Mouse (Mus musculus) layer of hippocampus, adult 9-10 months (tissue): ENCODE data around the gene Trmt13.
"Not testable (repeated sequence)": the region's sequence is repeated elsewhere in the genome, so short reads cannot be mapped to it uniquely, and the experiment has no call there.

ENCODE experiments used
- DNase-seq: peaks from one replicate; pipeline ENCODE4 v3.0.0; 2022; ENCODE audit warnings: low spot score

The Trmt13 gene

DNA sequence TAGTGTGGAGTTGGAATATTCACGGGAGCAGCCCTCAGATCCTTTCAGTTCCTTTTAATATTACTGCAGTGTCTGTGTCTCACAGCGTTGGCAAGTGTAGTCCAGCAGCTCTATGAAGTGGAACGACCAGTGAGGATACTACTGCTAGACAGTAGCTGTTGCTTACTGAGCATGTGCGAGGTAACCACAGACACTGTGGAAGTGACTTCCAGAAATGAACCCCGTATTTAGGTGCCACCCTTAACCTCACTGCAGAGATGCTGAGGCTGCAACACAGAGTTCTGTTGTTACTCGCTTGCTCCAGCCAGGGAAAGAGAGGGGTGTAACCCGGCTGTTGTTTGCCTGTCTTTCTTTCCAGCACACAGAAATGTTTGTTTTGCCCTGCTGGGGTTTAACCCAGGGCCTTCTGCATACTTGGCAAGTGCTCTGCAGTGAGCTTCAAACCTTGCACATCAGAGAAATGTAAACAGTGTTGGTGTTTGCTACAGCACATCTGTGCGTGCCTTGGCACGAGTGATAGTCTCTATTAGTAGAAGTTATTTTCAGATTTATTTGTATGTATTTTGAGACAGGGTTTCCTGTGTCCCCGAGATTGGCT is at the start of gene Trmt13:
Gene Trmt13 (minus strand): TSS at position 293 of the 598 bp plus-strand sequence.
- peak; percentile 31 for DNase-seq

DNA sequence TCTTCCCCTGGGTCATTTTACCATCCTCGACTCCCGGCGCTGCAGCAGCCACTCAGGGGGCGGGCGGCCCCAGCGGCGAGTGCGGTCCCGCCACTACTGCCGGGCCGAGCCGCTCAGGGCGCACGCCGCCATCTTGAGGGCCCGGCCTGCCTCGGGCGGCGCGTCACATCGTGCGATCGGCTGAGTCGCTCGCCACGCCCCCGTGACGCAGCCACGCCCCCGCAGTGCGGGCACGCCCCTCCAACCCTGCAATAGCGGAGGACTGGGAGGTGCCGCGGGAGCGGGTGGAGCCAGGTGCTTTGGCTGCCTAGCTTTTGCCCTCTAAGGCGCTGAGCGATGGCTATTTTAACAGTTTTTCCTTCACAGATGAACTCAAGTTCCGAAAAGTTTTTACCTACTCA is 48.1 kb upstream of the Trmt13 start, which contains the start of gene Mfsd14a:
Gene Mfsd14a (minus strand): TSS at position 215 of the 401 bp plus-strand sequence.
- peak; percentile 87 for DNase-seq

- no peak for DNase-seq
These were observed 47.6 kb upstream of the Trmt13 start for GRCm38 (mm10) chr3:116661870-116662414.

DNA sequence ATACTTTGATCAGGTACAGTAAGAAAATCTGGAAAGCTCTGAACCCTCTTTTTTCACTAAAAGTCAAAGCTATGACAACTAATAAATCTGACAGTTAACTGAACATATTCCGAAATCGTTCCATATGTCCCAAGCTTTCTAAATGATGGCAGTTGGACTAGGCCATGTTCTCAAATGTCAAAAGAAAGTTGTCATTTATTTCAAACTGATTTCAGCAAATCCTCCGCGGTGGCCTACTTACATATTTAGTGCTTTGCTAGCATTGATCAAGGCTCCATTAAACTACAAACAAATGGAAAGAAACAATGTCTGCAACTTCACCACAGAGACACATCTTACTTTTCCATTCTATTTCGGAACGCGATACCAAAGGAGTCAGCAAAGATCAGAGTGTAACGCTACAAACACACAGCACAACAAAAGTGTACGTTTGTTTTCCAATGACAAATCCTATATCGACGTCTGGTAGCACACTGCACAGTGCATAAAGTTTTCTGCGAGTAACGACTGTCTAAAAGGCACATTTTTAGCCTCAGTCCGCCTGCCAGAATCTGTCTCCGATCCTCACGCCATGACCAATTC is 47.0 kb upstream of the Trmt13 start:
- no peak for DNase-seq

GRCm38 (mm10) chr3:116659856-116660430 is 45.6 kb upstream of the Trmt13 start:
- DNase-seq = no peak

DNA sequence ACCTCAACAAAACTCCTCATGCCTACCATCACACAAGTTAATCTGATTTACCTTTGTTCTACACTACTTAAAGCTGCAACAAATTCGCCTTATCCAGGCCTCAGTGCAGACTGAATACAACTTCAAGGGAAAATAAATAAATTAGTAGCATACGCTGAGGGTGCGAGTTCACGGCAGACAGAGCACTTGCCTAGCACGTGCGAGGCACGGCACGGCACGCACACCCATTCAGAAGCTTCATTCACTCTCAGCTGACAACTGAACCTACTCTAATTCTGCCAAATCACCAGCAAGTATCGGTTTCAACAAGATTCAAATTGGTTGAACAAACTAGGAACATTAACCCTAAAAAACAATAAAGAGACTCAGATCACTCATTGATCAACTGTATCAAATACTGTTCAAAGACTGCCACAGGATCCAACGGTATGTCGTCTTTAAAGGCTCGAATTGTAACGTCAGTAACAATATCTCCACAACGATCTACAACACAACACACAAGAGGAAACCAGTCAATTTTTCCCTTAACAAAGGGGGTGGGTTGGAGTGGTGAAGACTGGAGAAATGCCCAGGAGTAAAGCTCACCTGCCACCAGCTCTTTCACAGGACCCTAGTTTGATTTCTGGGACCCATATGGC is 44.7 kb upstream of the Trmt13 start:
- no peak for DNase-seq

- DNase-seq = no peak
These were observed 42.0 kb upstream of the Trmt13 start for GRCm38 (mm10) chr3:116656184-116656965.

DNA sequence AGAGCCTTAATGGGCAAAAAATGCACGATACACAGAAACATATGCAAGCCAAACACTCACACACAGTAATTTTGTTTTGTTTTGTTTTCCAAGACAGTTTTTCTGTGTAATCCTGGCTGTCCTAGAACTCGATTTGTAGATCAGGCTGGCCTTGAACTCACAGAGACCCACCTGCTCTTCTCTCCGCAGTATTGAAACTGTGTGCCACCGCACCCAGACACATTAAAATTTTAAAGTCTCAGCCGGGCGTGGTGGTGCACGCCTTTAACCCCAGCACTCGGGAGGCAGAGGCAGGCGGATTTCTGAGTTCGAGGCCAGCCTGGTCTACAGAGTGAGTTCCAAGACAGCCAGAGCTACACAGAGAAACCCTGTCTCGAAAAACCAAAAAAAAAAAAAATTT is 39.7 kb upstream of the Trmt13 start:
- DNase-seq = not testable (repeated sequence)

DNA sequence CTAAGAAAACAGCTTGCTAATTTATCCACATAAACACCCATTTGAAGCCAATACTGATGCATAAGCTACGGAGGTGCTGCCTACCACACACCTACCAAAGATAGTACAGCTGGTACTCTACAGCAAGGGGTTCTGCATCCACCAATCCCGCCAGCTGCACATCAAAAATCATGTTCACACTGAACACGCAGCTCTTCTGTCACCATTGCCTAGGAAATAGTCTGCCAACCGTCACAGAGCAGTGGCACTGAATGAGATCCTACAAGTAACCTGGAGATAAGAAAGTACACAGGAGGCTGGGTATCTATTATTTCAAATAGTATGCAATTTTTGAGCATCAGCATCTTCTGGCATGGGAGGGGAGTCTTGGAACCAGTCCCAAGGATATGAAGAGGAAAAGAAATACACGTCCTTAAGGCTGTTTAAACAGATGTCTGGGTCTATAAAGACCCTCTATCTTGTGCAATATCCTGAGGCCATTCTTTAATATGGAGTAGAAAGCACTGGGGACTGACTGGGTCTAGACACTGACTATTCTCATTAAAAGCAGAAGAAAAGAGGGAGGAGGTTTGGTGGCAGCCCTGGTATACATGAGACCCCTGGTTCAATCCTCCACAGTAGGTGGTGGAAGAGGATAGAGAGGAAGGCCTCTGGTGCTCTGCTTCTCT is 39.0 kb upstream of the Trmt13 start:
- DNase-seq = no peak

DNA sequence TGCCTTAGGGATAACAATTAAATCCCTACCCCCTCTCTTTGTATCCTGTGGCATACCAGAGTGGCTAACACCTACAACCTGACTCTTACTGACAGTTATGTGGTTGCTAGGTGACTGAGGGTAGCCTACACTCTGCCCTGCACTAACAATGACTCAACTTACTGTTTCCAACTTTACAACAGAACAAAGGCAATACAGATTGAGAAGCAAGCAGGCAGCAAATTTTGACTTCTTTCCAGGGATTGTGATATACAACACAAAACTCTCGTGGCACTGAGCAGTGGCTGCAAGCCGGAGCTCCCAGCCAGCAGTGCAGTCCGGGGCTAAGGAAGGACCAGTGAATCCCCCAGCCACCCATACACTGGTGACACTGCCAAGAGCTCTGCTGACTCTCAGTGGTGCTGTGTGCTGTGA is 37.7 kb upstream of the Trmt13 start:
- no peak for DNase-seq

DNA sequence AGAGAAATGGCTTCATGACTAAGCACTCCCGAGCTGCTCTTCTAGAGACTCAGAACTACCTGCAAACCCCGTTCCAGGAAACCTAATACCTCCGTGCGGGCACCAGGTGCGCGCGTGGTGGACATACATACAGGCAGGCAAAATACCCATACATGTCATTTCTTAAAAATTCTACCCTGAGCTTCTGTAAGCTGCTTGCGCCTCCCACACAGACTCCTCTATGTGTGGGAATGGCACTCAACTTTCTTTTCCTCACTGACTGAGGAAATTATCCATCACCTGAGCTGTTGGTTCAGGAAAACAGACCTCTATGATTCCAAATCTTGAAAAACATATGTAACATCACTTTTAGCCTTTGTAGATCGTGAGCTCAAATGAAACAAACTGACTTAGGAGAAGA is 36.3 kb upstream of the Trmt13 start:
- DNase-seq = no peak

GRCm38 (mm10) chr3:116648805-116649204 is 34.4 kb upstream of the Trmt13 start:
- no peak for DNase-seq

- no peak for DNase-seq
These were observed 32.0 kb upstream of the Trmt13 start for GRCm38 (mm10) chr3:116646387-116646786.

- DNase-seq = no peak
These were observed 28.0 kb upstream of the Trmt13 start for GRCm38 (mm10) chr3:116642373-116642772.

GRCm38 (mm10) chr3:116641811-116642371 is 27.5 kb upstream of the Trmt13 start:
- no peak for DNase-seq

DNA sequence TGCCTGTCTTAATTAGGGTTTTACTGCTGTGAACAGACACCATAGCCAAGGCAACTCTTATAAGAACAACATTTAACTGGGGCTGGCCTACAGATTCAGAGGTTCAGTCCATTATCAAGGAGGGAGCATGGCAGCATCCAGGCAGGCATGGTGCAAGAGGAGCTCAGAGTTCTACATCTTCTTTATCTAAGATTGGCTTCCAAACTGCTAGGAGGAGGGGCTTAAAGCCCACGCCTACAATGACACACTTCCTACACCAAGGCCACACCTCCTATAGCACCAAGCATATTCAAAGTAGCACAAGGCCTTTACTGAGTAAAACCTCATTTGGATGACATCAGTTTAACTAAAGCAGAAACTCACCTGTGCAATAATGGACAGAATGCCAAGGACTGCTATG is 25.6 kb upstream of the Trmt13 start:
- DNase-seq = no peak

- DNase-seq = no peak
These were observed 24.2 kb upstream of the Trmt13 start for GRCm38 (mm10) chr3:116638572-116638971.

GRCm38 (mm10) chr3:116637693-116638476 is 23.5 kb upstream of the Trmt13 start:
- no peak for DNase-seq

DNA sequence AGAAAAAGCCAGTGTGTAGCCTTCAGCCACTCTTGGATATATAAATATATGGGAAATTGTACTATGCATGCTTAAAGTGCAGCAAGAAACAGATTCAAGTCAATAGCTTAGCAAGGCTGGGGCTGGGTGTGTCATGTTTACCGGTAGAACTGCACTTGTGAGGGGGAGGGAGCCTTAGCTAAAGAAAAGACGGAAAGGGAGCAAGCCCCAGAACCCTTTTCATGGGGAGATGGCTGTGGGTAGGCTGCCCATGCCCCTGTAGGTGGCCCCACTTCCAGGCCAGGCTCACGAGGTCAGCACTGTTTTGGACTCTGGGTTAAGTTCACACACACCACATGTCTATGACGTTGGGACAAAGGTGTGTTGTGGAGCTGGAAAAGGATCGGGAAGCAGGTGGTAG is 21.4 kb upstream of the Trmt13 start:
- no peak for DNase-seq

- no peak for DNase-seq
These were observed 20.5 kb upstream of the Trmt13 start for GRCm38 (mm10) chr3:116634853-116635252.
